Mouse (Mus musculus) heart, adult 2 months (tissue): ENCODE results near the gene Tgfbi. TPM values are rescaled to one million over a fixed set of nuclear protein-coding genes. Genes with fewer than 3 reads are reported as not detected.

Experiments used
- DNase-seq, 2 experiments: peaks; one replicate each; pipeline ENCODE4 v3.0.0; 2021
- H3K27ac ChIP-seq: fragments of 200-600 bp; 2 replicates; pipeline ENCODE4 v1.8.1; 2022
- H3K27me3 ChIP-seq: fragments of 200-500 bp; 2 replicates; pipeline ENCODE4 v1.6.1; 2012; ENCODE audit warnings: mild to moderate bottlenecking, low read length, inconsistent platforms, mixed read lengths; ENCODE audit not compliant: control insufficient read depth, insufficient read depth
- H3K36me3 ChIP-seq: fragments of 200-500 bp; 2 replicates; pipeline ENCODE4 v1.6.1; 2012; ENCODE audit warnings: low read length, inconsistent platforms; ENCODE audit not compliant: control insufficient read depth, insufficient read depth
- H3K4me1 ChIP-seq: fragments of 200-500 bp; 2 replicates; pipeline ENCODE4 v1.6.1; 2011; ENCODE audit warnings: low read length; ENCODE audit not compliant: control insufficient read depth, insufficient read depth
- H3K4me3 ChIP-seq: fragments of 200-600 bp; 2 replicates; pipeline ENCODE4 v1.8.1; 2022
- H3K79me2 ChIP-seq: fragments of 200-500 bp; replicated peaks from 2 replicates; pipeline ENCODE4 v1.6.1; 2012; ENCODE audit warnings: mild to moderate bottlenecking, inconsistent platforms, low read length, moderate library complexity, mixed read lengths; ENCODE audit not compliant: control insufficient read depth, insufficient read depth
- H3K9ac ChIP-seq: fragments of 200-500 bp; 2 replicates; pipeline ENCODE4 v1.6.1; 2012; ENCODE audit warnings: low read depth, mild to moderate bottlenecking, control low read depth, inconsistent platforms, low read length, mixed read lengths
- CTCF ChIP-seq: fragments of 200-600 bp; IDR thresholded peaks from 2 replicates; pipeline ENCODE4 v1.8.1; 2022; ENCODE audit warnings: antibody characterized with exemption, mild to moderate bottlenecking, moderate library complexity
- EP300 ChIP-seq: fragments of 200-500 bp; IDR thresholded peaks from 2 replicates; pipeline ENCODE4 v1.6.1; 2011; ENCODE audit warnings: low read depth, low read length, control low read depth; ENCODE audit not compliant: insufficient read depth
- POLR2A ChIP-seq: fragments of 200-500 bp; IDR thresholded peaks from 2 replicates; pipeline ENCODE4 v1.6.1; 2011; ENCODE audit warnings: mild to moderate bottlenecking, low read depth, low read length, control low read depth; ENCODE audit not compliant: insufficient read depth
- WGBS: fragments of 180-500 bp; shearing (Covaris S2); methylation state at CpG from one replicate; pipeline ENCODE4 v1.1.7; 2018; 5-methylcytosine and 5-hydroxymethylcytosine counted together
- intact Hi-C: fragments of 180-260 bp; cut with DNase I; formaldehyde crosslinking; loops from one replicate; pipeline ENCODE4 v1.15.1; 2025
- polyA plus RNA-seq: library from polyadenylated mRNA; depleted of rRNA; stranded (reverse); fragments of >200 nt; gene quantifications from 2 replicates; pipeline ENCODE4 v1.2.3, GENCODE M21; 2012
- total RNA-seq, 2 experiments: library from RNA; stranded (reverse); gene quantifications; 2 replicates each; pipeline ENCODE4 v1.2.3; 2021

Tgfbi gene
- total and polyA plus RNA-seq, 3 experiments: 19.7 to 22.1 (median 20.9) TPM

- TF ChIP-seq POLR2A: no peak
- no peak for TF ChIP-seq CTCF
- no peak for TF ChIP-seq EP300
- Histone ChIP-seq H3K27ac (no peak overlapping the region), H3K79me2 (no peaks in the 10 kb centered on the region), H3K36me3 (no peaks in the 10 kb centered on the region), H3K4me1 (peaks cover 10% of the 10 kb centered on the region), H3K9ac (no peak overlapping the region), H3K4me3 (no peak overlapping the region), H3K27me3 (no peaks in the 10 kb centered on the region)
- WGBS: 94% methylated on average over 3 of the region's 3 CpGs
- DNase-seq: no peak
- intact Hi-C loops: no loop called here
Observed at GRCm38 (mm10) chr13:56644031-56644430, 34.7 kb downstream of the Tgfbi start.

GRCm38 (mm10) chr13:56645744-56646143, 36.4 kb downstream of the Tgfbi start:
- peaks cover 10% of the 10 kb centered on the region for H3K4me1 ChIP-seq
- H3K79me2 ChIP-seq: no peaks in the 10 kb centered on the region
- H3K36me3 ChIP-seq: no peaks in the 10 kb centered on the region
- no peaks in the 10 kb centered on the region for H3K27me3 ChIP-seq
- DNase-seq: no peak
- H3K9ac ChIP-seq: no peak overlapping the region
- TF ChIP-seq CTCF (no peak), POLR2A (no peak), EP300 (no peak)
- intact Hi-C loops: no loop called here
- no peak overlapping the region for H3K4me3 ChIP-seq
- WGBS: 88% methylated on average over 6 of the region's 6 CpGs
- no peak overlapping the region for H3K27ac ChIP-seq

GRCm38 (mm10) chr13:56647597-56648405, 38.5 kb downstream of the Tgfbi start:
- TF ChIP-seq CTCF: no peak
- TF ChIP-seq EP300: peak; percentile 75; the same call in 1 of the 2 replicates
- Histone ChIP-seq H3K27ac (peak overlapping the region; percentile 19), H3K79me2 (no peaks in the 10 kb centered on the region), H3K4me3 (no peak overlapping the region), H3K36me3 (no peaks in the 10 kb centered on the region), H3K27me3 (no peaks in the 10 kb centered on the region), H3K9ac (no peak overlapping the region), H3K4me1 (peaks cover 10% of the 10 kb centered on the region)
- WGBS: 43% methylated on average over 10 of the region's 10 CpGs
- DNase-seq: peak; percentile 66 to 80
- intact Hi-C loops: no loop called here

GRCm38 (mm10) chr13:56650020-56650419, 40.7 kb downstream of the Tgfbi start:
- intact Hi-C loops: no loop called here
- Histone ChIP-seq H3K27me3 (no peaks in the 10 kb centered on the region), H3K4me1 (peaks cover 10% of the 10 kb centered on the region), H3K27ac (no peak overlapping the region), H3K9ac (no peak overlapping the region), H3K36me3 (no peaks in the 10 kb centered on the region), H3K4me3 (no peak overlapping the region), H3K79me2 (no peaks in the 10 kb centered on the region)
- no peak for DNase-seq
- no peak for TF ChIP-seq POLR2A
- no peak for TF ChIP-seq CTCF
- no peak for TF ChIP-seq EP300
- WGBS: 80% methylated on average over 2 of the region's 2 CpGs

GRCm38 (mm10) chr13:56652381-56652780, 43.1 kb downstream of the Tgfbi start:
- WGBS: 71% methylated on average over 8 of the region's 8 CpGs
- H3K9ac ChIP-seq: no peak overlapping the region
- intact Hi-C loops: no loop called here
- no peaks in the 10 kb centered on the region for H3K79me2 ChIP-seq
- H3K4me3 ChIP-seq: no peak overlapping the region
- H3K27me3 ChIP-seq: no peaks in the 10 kb centered on the region
- peaks cover 8% of the 10 kb centered on the region for H3K4me1 ChIP-seq
- no peak overlapping the region for H3K27ac ChIP-seq
- no peak for DNase-seq
- TF ChIP-seq CTCF (no peak), POLR2A (no peak), EP300 (no peak)
- no peaks in the 10 kb centered on the region for H3K36me3 ChIP-seq

- Histone ChIP-seq H3K9ac (no peak overlapping the region), H3K79me2 (no peaks in the 10 kb centered on the region), H3K27me3 (no peaks in the 10 kb centered on the region), H3K4me1 (peaks cover 2% of the 10 kb centered on the region; the same call in 1 of the 2 replicates), H3K4me3 (no peak overlapping the region), H3K27ac (no peak overlapping the region), H3K36me3 (no peaks in the 10 kb centered on the region)
- no peak for TF ChIP-seq POLR2A
- DNase-seq: no peak
- intact Hi-C loops: no loop called here
- WGBS: 65% methylated on average over 5 of the region's 5 CpGs
Observed at GRCm38 (mm10) chr13:56654176-56654575, 44.9 kb downstream of the Tgfbi start.
